Mouse (Mus musculus) stomach, postnatal 0 days (tissue): ENCODE measurements at regions not wholly inside any gene's neighbourhood (a gene's known extent, or its start where the extent isn't known, plus 50 kb on each side); places are given as distances from the start of the nearest gene placed in this dataset.
A peak's percentile ranks its signal among the peaks of the same experiment; 100 is the strongest.

Source experiments
- ATAC-seq: fragments of 200-750 bp; cut with Nextera tagmentation; 2 replicates; pipeline ENCODE4 v1.8.0; 2017; ENCODE audit not compliant: low FRiP score, low TSS enrichment
- DNase-seq: peaks from one replicate; pipeline ENCODE4 v3.0.0-alpha.2; 2016; ENCODE audit warnings: low spot score
- H3K27ac ChIP-seq: fragments of 300-500 bp; sonication (generic); replicated peaks from 2 replicates; pipeline ENCODE4 v1.5.1; 2014; ENCODE audit warnings: mild to moderate bottlenecking, control low read depth
- H3K27me3 ChIP-seq: fragments of 300-500 bp; sonication (generic); 2 replicates; pipeline ENCODE4 v1.6.1; 2014; ENCODE audit warnings: low read length; ENCODE audit not compliant: control insufficient read depth, insufficient read depth
- H3K36me3 ChIP-seq: fragments of 300-500 bp; sonication (generic); 2 replicates; pipeline ENCODE4 v1.6.1; 2014; ENCODE audit warnings: low read length, mixed read lengths; ENCODE audit not compliant: control insufficient read depth, insufficient read depth
- H3K4me1 ChIP-seq: fragments of 300-500 bp; sonication (generic); replicated peaks from 2 replicates; pipeline ENCODE4 v1.6.1; 2014; ENCODE audit warnings: antibody characterized with exemption; ENCODE audit not compliant: control insufficient read depth, insufficient read depth
- H3K4me2 ChIP-seq: fragments of 300-500 bp; sonication (generic); replicated peaks from 2 replicates; pipeline ENCODE4 v1.6.1; 2014; ENCODE audit warnings: low read depth, mild to moderate bottlenecking, control low read depth, moderate library complexity
- H3K4me3 ChIP-seq: fragments of 300-500 bp; sonication (generic); 2 replicates; pipeline ENCODE4 v1.5.1; 2014; ENCODE audit warnings: low read depth, low read length, control low read depth
- H3K9ac ChIP-seq: fragments of 300-500 bp; sonication (generic); 2 replicates; pipeline ENCODE4 v1.6.1; 2014; ENCODE audit warnings: mild to moderate bottlenecking, low read length, control low read depth, mixed read lengths
- H3K9me3 ChIP-seq: fragments of 300-500 bp; sonication (generic); 2 replicates; pipeline ENCODE4 v1.6.1; 2016; ENCODE audit warnings: low read length; ENCODE audit not compliant: control insufficient read depth
- CTCF ChIP-seq: IDR thresholded peaks from 2 replicates; pipeline ENCODE4 v1.5.1; 2016; ENCODE audit warnings: antibody characterized with exemption, low read depth, mild to moderate bottlenecking, moderate library complexity
- EP300 ChIP-seq: optimal IDR thresholded peaks from 2 replicates; pipeline ENCODE3; 2016; ENCODE audit warnings: antibody characterized with exemption
- WGBS: fragments of 180-500 bp; shearing (Covaris S2); extraction: QIAGEN DNeasy Blood & Tissue Kit; methylation state at CpG from one replicate; pipeline ENCODE4 v1.1.7; 2014; 5-methylcytosine and 5-hydroxymethylcytosine counted together

DNA sequence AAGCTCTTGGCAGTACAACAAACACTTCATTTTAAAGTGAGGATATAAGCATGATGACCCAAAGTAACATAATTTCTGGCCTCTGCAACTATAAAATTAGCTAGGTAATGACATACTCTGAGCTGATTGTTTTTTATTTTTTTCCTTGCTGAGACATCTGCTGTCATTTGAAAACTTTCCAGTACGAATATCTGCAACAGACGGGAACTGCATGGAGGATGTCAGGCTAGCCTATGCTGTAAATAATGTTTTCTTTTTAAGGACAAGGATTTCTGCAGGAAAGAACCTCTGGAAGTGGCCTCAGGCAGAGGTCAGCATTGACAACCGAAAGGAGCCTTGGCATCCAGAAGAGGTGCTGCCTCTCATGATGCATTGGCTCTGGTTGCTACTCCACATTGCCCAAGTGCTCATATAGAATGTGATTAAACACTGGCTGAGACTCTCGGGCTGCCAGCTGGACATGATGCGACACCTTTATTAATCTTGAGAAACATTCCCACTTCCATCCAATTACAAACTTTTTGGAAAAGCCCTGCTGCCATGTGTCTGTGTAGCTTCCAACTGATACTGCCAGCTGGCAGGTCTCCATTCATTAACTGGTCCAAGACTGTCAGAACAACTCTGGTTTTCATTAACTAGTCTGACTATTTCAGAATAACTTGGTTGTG, 837.9 kb downstream of the Ryr2 start:
- DNase-seq (no peak), ATAC-seq (no peak)
- WGBS: 46% methylated on average over 5 of the region's 5 CpGs
- Histone ChIP-seq H3K4me2 (no peak overlapping the region), H3K4me3 (no peak overlapping the region), H3K27me3 (no peaks in the 10 kb centered on the region), H3K9me3 (no peaks in the 10 kb centered on the region), H3K9ac (no peak overlapping the region), H3K36me3 (no peaks in the 10 kb centered on the region), H3K4me1 (no peaks in the 10 kb centered on the region), H3K27ac (no peak overlapping the region)
- no peak for TF ChIP-seq EP300
- no peak for TF ChIP-seq CTCF

DNA sequence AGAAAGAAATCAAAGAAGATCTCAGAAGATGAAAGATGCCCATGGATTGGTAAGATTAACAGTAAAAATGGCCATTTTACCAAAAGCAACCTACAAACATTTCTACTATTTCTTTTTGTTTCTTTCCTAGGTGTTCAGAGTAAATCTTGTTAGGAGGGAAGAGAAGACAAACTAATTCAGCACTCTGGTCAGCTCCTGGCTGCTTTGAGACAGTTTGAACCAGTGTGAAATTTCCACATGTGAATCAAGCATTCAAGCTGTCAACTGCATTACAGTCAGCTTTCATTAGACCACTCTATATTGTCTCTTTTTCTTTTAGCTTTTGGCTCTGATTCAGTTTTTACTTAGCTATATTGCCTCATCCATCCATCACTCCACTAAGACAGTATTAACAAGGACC, 859.2 kb downstream of the Ryr2 start:
- Histone ChIP-seq H3K36me3 (no peaks in the 10 kb centered on the region), H3K27me3 (no peaks in the 10 kb centered on the region), H3K9me3 (no peaks in the 10 kb centered on the region), H3K9ac (no peak overlapping the region), H3K27ac (no peak overlapping the region), H3K4me1 (no peaks in the 10 kb centered on the region), H3K4me3 (no peak overlapping the region), H3K4me2 (no peak overlapping the region)
- no peak for TF ChIP-seq CTCF
- TF ChIP-seq EP300: no peak
- ATAC-seq: no peak
- no peak for DNase-seq

DNA sequence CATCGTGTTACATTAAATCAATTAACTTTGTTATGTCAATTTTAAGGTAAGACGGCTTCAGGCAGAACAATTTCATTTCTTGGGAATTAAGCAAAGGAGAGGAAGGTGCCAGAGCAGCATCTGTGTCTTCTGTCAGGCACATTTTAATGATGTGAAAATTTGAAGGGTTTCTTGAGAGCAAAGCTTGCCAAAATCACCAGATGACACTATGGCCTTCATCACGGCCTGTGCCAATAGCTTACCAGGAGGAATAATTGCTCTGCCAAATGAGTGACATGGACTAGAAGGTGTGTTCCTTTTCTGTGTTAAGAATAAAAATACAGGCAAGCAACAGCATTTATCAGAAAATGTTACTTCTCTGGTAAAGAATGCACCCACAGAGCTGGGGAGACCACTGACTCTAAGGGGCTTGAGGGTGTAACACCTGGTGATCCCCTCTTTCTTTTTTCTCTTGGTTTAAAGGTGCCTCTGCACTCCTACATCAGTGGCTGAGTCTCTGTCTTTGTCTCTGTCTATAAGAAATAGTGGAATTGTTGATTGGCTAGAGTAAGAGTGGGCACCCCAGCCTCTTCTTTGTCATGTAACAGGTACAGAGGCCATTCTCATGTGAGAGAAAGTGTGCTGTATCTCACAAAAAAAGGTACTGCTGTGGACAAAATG, 856.2 kb upstream of the Chrm3 start:
- H3K27me3 ChIP-seq: no peaks in the 10 kb centered on the region
- H3K36me3 ChIP-seq: no peaks in the 10 kb centered on the region
- H3K4me2 ChIP-seq: no peak overlapping the region
- no peak overlapping the region for H3K9ac ChIP-seq
- DNase-seq: no peak
- H3K9me3 ChIP-seq: no peaks in the 10 kb centered on the region
- 87% methylated on average over 3 of the region's 3 CpGs for WGBS
- ATAC-seq: no peak
- no peak for TF ChIP-seq EP300
- no peak for TF ChIP-seq CTCF
- H3K4me1 ChIP-seq: no peaks in the 10 kb centered on the region
- no peak overlapping the region for H3K4me3 ChIP-seq
- H3K27ac ChIP-seq: no peak overlapping the region

DNA sequence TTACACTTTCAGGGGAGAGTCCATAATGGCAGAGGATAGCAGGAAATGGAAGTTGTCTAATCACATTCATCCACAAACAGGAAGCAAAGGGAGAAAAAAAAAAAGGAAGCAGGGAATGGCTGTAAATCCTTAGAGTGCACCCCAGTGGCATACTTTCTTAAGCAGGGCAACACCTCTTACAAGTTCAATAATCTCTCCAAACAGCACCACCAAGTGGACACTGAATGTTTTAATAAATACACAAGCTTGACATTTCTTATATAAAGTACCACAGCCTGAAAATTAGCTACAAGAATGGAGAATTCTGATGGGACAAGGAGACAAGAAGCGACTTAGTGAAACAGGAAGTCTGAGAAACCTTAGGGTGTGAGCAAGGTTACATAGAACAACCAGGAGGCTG, 849.5 kb upstream of the Chrm3 start:
- Histone ChIP-seq H3K9ac (no peak overlapping the region), H3K9me3 (no peaks in the 10 kb centered on the region), H3K4me2 (no peak overlapping the region), H3K27ac (no peak overlapping the region), H3K4me3 (no peak overlapping the region), H3K4me1 (no peaks in the 10 kb centered on the region), H3K36me3 (no peaks in the 10 kb centered on the region), H3K27me3 (no peaks in the 10 kb centered on the region)
- WGBS: 90% methylated on average over 1 of the region's 1 CpGs
- ATAC-seq (no peak), DNase-seq (no peak)
- no peak for TF ChIP-seq EP300
- 0 out of 2 replicates have a peak, but pooled peaks have one; percentile 31 for TF ChIP-seq CTCF

DNA sequence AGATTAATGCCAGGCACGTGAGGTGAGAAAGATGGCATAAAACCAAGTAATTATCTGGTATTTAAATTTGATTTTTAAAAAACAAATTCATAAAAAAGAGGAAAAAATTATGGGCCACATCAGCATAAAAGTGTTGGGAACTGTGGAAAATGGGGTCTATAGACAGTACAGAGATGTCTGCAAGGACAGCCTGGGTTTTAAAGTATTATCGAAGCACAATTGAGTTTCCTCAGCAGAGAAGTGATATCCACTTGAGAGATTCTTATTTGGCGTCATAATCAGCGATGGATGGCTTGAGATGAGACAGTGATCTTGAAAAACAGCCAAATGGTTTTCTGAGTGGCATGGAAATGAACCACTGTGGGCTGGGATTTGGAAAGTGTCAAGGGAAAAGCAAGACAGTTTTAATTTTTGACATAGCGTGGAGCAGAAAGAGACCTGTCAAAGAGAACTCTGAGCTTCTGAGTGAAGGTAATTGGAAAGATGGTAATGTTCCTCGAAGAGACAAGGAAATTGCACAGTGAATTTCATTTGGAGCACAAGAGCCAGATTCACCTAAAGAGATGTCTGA, 844.7 kb upstream of the Chrm3 start:
- Histone ChIP-seq H3K27me3 (no peaks in the 10 kb centered on the region), H3K4me3 (no peak overlapping the region), H3K27ac (no peak overlapping the region), H3K36me3 (no peaks in the 10 kb centered on the region), H3K4me1 (no peaks in the 10 kb centered on the region), H3K9me3 (no peaks in the 10 kb centered on the region), H3K4me2 (no peak overlapping the region), H3K9ac (no peak overlapping the region)
- DNase-seq (no peak), ATAC-seq (no peak)
- WGBS: 83% methylated on average over 6 of the region's 6 CpGs
- TF ChIP-seq CTCF: no peak
- TF ChIP-seq EP300: no peak

DNA sequence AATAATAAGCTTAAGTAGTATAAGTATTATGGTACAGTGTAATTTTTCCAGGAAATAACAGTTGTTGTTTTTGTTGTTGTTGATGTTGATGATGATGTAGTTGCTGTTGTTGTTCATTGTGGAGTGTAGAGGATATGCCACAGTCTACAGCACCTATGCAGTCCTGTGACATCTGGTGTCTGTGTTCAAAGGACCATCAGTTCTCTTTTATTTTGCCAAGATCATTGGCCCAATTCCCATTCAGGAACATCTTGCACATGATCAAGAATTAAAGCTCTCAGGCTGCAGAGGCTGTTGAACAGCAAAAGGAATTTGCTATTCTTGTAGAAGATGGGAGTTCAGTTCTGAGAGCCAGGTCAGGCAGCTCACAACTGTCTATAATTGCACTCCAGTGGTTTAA, 841.3 kb upstream of the Chrm3 start:
- H3K4me1 ChIP-seq: no peaks in the 10 kb centered on the region
- ATAC-seq: no peak
- no peaks in the 10 kb centered on the region for H3K27me3 ChIP-seq

More for the DNA sequence above, 841.3 kb upstream of the Chrm3 start:
- TF ChIP-seq EP300: no peak
- TF ChIP-seq CTCF: no peak
- no peak overlapping the region for H3K4me2 ChIP-seq
- H3K4me3 ChIP-seq: no peak overlapping the region
- H3K9ac ChIP-seq: no peak overlapping the region
- no peaks in the 10 kb centered on the region for H3K9me3 ChIP-seq
- no peak for DNase-seq
- H3K36me3 ChIP-seq: no peaks in the 10 kb centered on the region
- H3K27ac ChIP-seq: no peak overlapping the region
